Mouse (Mus musculus): ENCODE measurements around the gene Bcl10. TPM values are rescaled to one million over a fixed set of nuclear protein-coding genes. Genes with fewer than 3 reads are reported as not detected.
"Not testable (repeated sequence)": the region's sequence is repeated elsewhere in the genome, so short reads cannot be mapped to it uniquely, and the experiment has no call there.

The Bcl10 gene
- polyA plus RNA-seq, 1 experiment from 2014 or later = 42.3 TPM

DNA sequence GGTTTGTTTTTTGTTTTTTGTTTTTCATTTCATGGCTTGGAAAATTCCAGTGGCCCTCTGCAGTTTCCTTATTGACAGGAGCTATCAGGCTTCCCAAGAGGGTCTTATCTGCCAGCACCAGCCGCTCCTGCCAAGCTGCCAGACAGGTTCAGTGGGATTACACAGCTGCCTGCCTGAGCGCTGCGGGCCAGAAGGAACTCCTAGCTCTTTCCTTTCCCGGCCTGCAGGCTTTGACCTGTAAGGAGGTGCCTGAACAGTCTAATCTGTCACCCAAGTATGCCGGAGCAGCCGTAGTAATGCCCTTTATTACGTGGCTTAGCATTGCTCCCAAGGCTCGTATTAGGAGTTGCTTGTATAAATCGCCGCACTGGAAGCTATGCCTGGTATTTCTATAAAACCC, 41.9 kb downstream of the Bcl10 start:
- H3K9me3 ChIP-seq (ENCODE audit: control insufficient read depth, low read length) = no peaks in the 10 kb centered on the region
- 10% methylated on average over 10 of the region's 10 CpGs for WGBS
- H3K27ac ChIP-seq (replicated peaks; ENCODE audit: low read depth, low read length) = no peak overlapping the region
- DNase-seq = peak; percentile 83
- no peaks in the 10 kb centered on the region for H3K36me3 ChIP-seq (ENCODE audit: control insufficient read depth, insufficient read depth, low read length)
- H3K27me3 ChIP-seq (ENCODE audit: control insufficient read depth, insufficient read depth, low read length) = peaks cover 15% of the 10 kb centered on the region; the same call in 1 of the 2 replicates
- peak overlapping the region; percentile 42 for H3K4me2 ChIP-seq (ENCODE audit: low read length)
- ATAC-seq (ENCODE audit: low FRiP score, low TSS enrichment) = peak; percentile 85; the same call in 1 of the 2 replicates
- no peak overlapping the region for H3K9ac ChIP-seq (replicated peaks; ENCODE audit: low read length)
- peaks cover 19% of the 10 kb centered on the region; the same call in 1 of the 2 replicates for H3K4me1 ChIP-seq (ENCODE audit: control insufficient read depth, insufficient read depth, low read length)
- no peak overlapping the region for H3K4me3 ChIP-seq (replicated peaks; ENCODE audit: low read depth, low read length)

DNA sequence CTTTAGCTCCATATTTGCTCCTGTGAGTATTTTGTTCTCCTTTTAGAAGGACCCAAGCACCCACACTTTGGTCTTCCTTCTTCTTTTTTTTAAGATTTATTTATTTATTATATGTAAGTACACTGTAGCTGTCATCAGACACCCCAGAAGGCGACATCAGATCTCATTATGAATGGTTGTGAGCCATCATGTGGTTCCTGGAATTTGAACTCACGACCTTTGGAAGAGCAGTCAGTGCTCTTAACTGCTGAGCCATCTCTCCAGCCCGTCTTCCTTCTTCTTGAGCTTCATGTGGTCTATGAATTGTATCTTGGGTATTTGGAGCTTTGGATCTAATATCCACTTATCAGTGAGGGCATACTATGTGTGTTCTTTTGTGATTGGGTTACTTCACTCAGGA, 43.0 kb downstream of the Bcl10 start:
- not testable (repeated sequence) for DNase-seq; H3K4me3 ChIP-seq (replicated peaks; ENCODE audit: low read depth, low read length); H3K9ac ChIP-seq (replicated peaks; ENCODE audit: low read length); H3K9me3 ChIP-seq (ENCODE audit: control insufficient read depth, low read length); H3K27ac ChIP-seq (replicated peaks; ENCODE audit: low read depth, low read length); H3K4me2 ChIP-seq (ENCODE audit: low read length); H3K36me3 ChIP-seq (ENCODE audit: control insufficient read depth, insufficient read depth, low read length); ATAC-seq (ENCODE audit: low FRiP score, low TSS enrichment)
- Histone ChIP-seq H3K27me3 (ENCODE audit: control insufficient read depth, insufficient read depth, low read length) (peaks cover 15% of the 10 kb centered on the region; the same call in 1 of the 2 replicates), H3K4me1 (ENCODE audit: control insufficient read depth, insufficient read depth, low read length) (peaks cover 19% of the 10 kb centered on the region; the same call in 1 of the 2 replicates)
- 80% methylated on average over 3 of the region's 3 CpGs for WGBS

DNA sequence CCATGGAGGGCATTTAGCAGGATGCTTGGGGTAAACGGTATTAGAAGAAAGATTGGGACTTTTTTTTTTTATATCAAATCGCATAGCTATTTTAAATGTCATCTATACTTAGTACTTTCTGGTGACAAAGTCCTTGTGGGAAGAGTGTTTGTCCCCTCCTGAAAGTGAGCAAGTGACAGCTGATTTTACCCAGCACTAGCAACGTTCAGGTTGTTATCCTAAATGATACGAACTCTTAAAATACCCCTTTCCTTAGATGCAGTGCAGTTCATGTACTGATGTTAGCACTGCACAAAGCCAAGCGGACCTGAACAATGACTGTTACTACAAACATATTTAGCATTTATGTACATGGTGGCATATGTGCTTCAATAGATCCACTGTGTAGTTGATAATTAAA, 44.2 kb downstream of the Bcl10 start:
- Histone ChIP-seq H3K9me3 (ENCODE audit: control insufficient read depth, low read length) (no peaks in the 10 kb centered on the region), H3K4me1 (ENCODE audit: control insufficient read depth, insufficient read depth, low read length) (peaks cover 19% of the 10 kb centered on the region; the same call in 1 of the 2 replicates), H3K27ac (replicated peaks; ENCODE audit: low read depth, low read length) (no peak overlapping the region), H3K4me3 (replicated peaks; ENCODE audit: low read depth, low read length) (no peak overlapping the region), H3K27me3 (ENCODE audit: control insufficient read depth, insufficient read depth, low read length) (peaks cover 13% of the 10 kb centered on the region; the same call in 1 of the 2 replicates), H3K9ac (replicated peaks; ENCODE audit: low read length) (no peak overlapping the region), H3K36me3 (ENCODE audit: control insufficient read depth, insufficient read depth, low read length) (no peaks in the 10 kb centered on the region), H3K4me2 (ENCODE audit: low read length) (no peak overlapping the region)
- WGBS = 92% methylated on average over 5 of the region's 5 CpGs
- no peak for DNase-seq
- ATAC-seq (ENCODE audit: low FRiP score, low TSS enrichment) = no peak

- H3K27ac ChIP-seq (replicated peaks; ENCODE audit: low read depth, low read length) = no peak overlapping the region
- ATAC-seq (ENCODE audit: low FRiP score, low TSS enrichment) = no peak
- no peaks in the 10 kb centered on the region for H3K36me3 ChIP-seq (ENCODE audit: control insufficient read depth, insufficient read depth, low read length)
- H3K4me1 ChIP-seq (ENCODE audit: control insufficient read depth, insufficient read depth, low read length) = peaks cover 9% of the 10 kb centered on the region; the same call in 1 of the 2 replicates
- no peak overlapping the region for H3K4me3 ChIP-seq (replicated peaks; ENCODE audit: low read depth, low read length)
- H3K9me3 ChIP-seq (ENCODE audit: control insufficient read depth, low read length) = peaks cover 2% of the 10 kb centered on the region; the same call in 1 of the 2 replicates
- no peak overlapping the region for H3K9ac ChIP-seq (replicated peaks; ENCODE audit: low read length)
- 34% methylated on average over 14 of the region's 14 CpGs for WGBS
- H3K27me3 ChIP-seq (ENCODE audit: control insufficient read depth, insufficient read depth, low read length) = no peaks in the 10 kb centered on the region
- H3K4me2 ChIP-seq (ENCODE audit: low read length) = no peak overlapping the region
- DNase-seq = no peak
Measured at GRCm38 (mm10) chr3:145969031-145969501, 46.5 kb downstream of the Bcl10 start.

- H3K9me3 ChIP-seq (ENCODE audit: control insufficient read depth, low read length) = peaks cover 9% of the 10 kb centered on the region; the same call in 1 of the 2 replicates
- H3K27me3 ChIP-seq (ENCODE audit: control insufficient read depth, insufficient read depth, low read length) = no peaks in the 10 kb centered on the region
- H3K4me1 ChIP-seq (ENCODE audit: control insufficient read depth, insufficient read depth, low read length) = no peaks in the 10 kb centered on the region
- H3K36me3 ChIP-seq (ENCODE audit: control insufficient read depth, insufficient read depth, low read length) = no peaks in the 10 kb centered on the region
- no peak overlapping the region for H3K9ac ChIP-seq (replicated peaks; ENCODE audit: low read length)
- H3K4me2 ChIP-seq (ENCODE audit: low read length) = no peak overlapping the region
- H3K27ac ChIP-seq (replicated peaks; ENCODE audit: low read depth, low read length) = no peak overlapping the region
- ATAC-seq (ENCODE audit: low FRiP score, low TSS enrichment) (no peak), DNase-seq (no peak)
- 26% methylated on average over 10 of the region's 10 CpGs for WGBS
- no peak overlapping the region for H3K4me3 ChIP-seq (replicated peaks; ENCODE audit: low read depth, low read length)
Measured at GRCm38 (mm10) chr3:145971501-145971900, 48.9 kb downstream of the Bcl10 start.

DNA sequence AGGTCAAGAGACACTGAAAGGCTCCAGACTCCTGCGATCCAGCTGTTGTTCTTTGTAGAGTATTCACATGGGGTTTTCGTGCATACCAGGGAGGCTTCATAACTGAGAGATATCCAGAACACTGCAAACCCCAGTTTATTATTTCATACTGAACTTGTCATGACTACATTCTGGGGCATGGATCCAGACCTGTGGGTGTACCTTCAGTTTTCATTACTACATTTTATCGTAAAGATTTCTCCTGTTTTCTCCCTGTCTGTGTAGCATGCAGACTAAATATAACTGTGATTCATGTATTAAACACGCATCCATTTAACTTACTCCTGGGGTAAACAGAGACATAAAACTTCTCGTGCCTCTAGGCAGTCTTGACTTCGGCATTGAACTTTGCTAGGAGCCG, 52.4 kb downstream of the Bcl10 start:
- no peak for ATAC-seq (ENCODE audit: low FRiP score, low TSS enrichment)
- 93% methylated on average over 7 of the region's 7 CpGs for WGBS

More for the DNA sequence above, 52.4 kb downstream of the Bcl10 start:
- H3K9me3 ChIP-seq (ENCODE audit: control insufficient read depth, low read length) = peaks cover 9% of the 10 kb centered on the region; the same call in 1 of the 2 replicates
- no peak overlapping the region for H3K4me2 ChIP-seq (ENCODE audit: low read length)
- no peaks in the 10 kb centered on the region for H3K27me3 ChIP-seq (ENCODE audit: control insufficient read depth, insufficient read depth, low read length)
- no peaks in the 10 kb centered on the region for H3K36me3 ChIP-seq (ENCODE audit: control insufficient read depth, insufficient read depth, low read length)
- H3K4me1 ChIP-seq (ENCODE audit: control insufficient read depth, insufficient read depth, low read length) = no peaks in the 10 kb centered on the region
- no peak overlapping the region for H3K4me3 ChIP-seq (replicated peaks; ENCODE audit: low read depth, low read length)
- no peak for DNase-seq
- H3K9ac ChIP-seq (replicated peaks; ENCODE audit: low read length) = no peak overlapping the region
- H3K27ac ChIP-seq (replicated peaks; ENCODE audit: low read depth, low read length) = no peak overlapping the region

Other genes with a start within 250 kb of the Bcl10 start
- 91.2 and 123 TPM in 2 replicates for gene Ddah1, start 164.1 kb upstream of the Bcl10 start, polyA plus RNA-seq (2014; fragmentation: Nextera tagmentation; extraction: Ambion mirVana)
- 76.6 and 85.3 TPM in 2 replicates for gene 2410004B18Rik, start 15.2 kb downstream of the Bcl10 start, polyA plus RNA-seq (2014; fragmentation: Nextera tagmentation; extraction: Ambion mirVana)
- gene Syde2, start 65.1 kb downstream of the Bcl10 start, polyA plus RNA-seq (2014; fragmentation: Nextera tagmentation; extraction: Ambion mirVana) = 0.50 and 0.62 TPM in 2 replicates
- 0.51 and 0.83 TPM in 2 replicates for gene Wdr63, start 185.3 kb downstream of the Bcl10 start, polyA plus RNA-seq (2014; fragmentation: Nextera tagmentation; extraction: Ambion mirVana)
- gene Mcoln3, start 194.6 kb downstream of the Bcl10 start, polyA plus RNA-seq (2014; fragmentation: Nextera tagmentation; extraction: Ambion mirVana) = 0.20 and 0.61 TPM in 2 replicates
- 0.30 TPM in 1 of 2 replicates, not detected in the other for gene Mcoln2, start 227.0 kb downstream of the Bcl10 start, polyA plus RNA-seq (2014; fragmentation: Nextera tagmentation; extraction: Ambion mirVana)

All from midbrain, embryonic 14.5 days (tissue).